Comparison of ENCODE assay signal across 8 mouse cellular contexts in genomic region chr11:34031015-34031805, GRCm38 (mm10). TPM values are rescaled to one million over a fixed set of nuclear protein-coding genes. Genes with fewer than 3 reads are reported as not detected.
DNase-seq lines count a peak whose midpoint lies in the region; ATAC-seq and TF ChIP-seq lines count a peak whose summit lies in the region.

No protein-coding gene starts in this region.

- DNase-seq in gastrocnemius, adult 18-20 months (ENCODE audit: low spot score), result peak; percentile 11
- DNase-seq in gastrocnemius, postnatal 36 days, result no peak
- DNase-seq in T-cell, adult 2 months (ENCODE audit: low spot score), result peak; percentile 60
- peak; percentile 34 for DNase-seq in liver, embryonic 11.5 days (ENCODE audit: low spot score)
- peak in 1 of 2 experiments; percentile 50 for DNase-seq in spleen, adult 2 months (ENCODE audit: low read depth in 1 of 2, low spot score in 2 of 2)
- DNase-seq in limb, embryonic 10.5 days (ENCODE audit: low spot score), result no peak
- DNase-seq in left cerebral cortex, postnatal 36 days (ENCODE audit: low spot score in 2 of 2), result no peak

- no peaks in the 10 kb centered on the region for H3K36me3 ChIP-seq in liver, embryonic 11.5 days (ENCODE audit: control insufficient read depth, insufficient read depth, low read length)
- no peaks in the 10 kb centered on the region for H3K36me3 ChIP-seq in spleen, adult 2 months (ENCODE audit: control insufficient read depth, insufficient read depth, low read length)
- no peaks in the 10 kb centered on the region for H3K36me3 ChIP-seq in limb, embryonic 10.5 days

- peaks cover 5% of the 10 kb centered on the region; the same call in 1 of the 2 replicates for H3K4me1 ChIP-seq in liver, embryonic 11.5 days (replicated peaks; ENCODE audit: control insufficient read depth, insufficient read depth, low read length)
- H3K4me1 ChIP-seq in spleen, adult 2 months (ENCODE audit: control insufficient read depth, insufficient read depth, insufficient read length), result peaks cover 17% of the 10 kb centered on the region; the same call in 1 of the 2 replicates
- H3K4me1 ChIP-seq in limb, embryonic 10.5 days, result peaks cover 10% of the 10 kb centered on the region

- 31% methylated on average over 8 of the region's 8 CpGs for WGBS in liver, embryonic 11.5 days
- 15% methylated on average over 8 of the region's 8 CpGs for WGBS in spleen, adult 2 months
- 74% methylated on average over 8 of the region's 8 CpGs for WGBS in limb, embryonic 10.5 days

- no peaks in the 10 kb centered on the region for H3K27me3 ChIP-seq in liver, embryonic 11.5 days (replicated peaks; ENCODE audit: control insufficient read depth, insufficient read depth, low read length)
- H3K27me3 ChIP-seq in spleen, adult 2 months (ENCODE audit: control insufficient read depth, insufficient read depth, low read length), result no peaks in the 10 kb centered on the region
- no peaks in the 10 kb centered on the region for H3K27me3 ChIP-seq in limb, embryonic 10.5 days (ENCODE audit: low read depth, poor library complexity, severe bottlenecking)

- H3K9me3 ChIP-seq in liver, embryonic 11.5 days (ENCODE audit: control insufficient read depth, low read length), result no peaks in the 10 kb centered on the region
- no peaks in the 10 kb centered on the region for H3K9me3 ChIP-seq in limb, embryonic 10.5 days (replicated peaks)

- no peak overlapping the region for H3K27ac ChIP-seq in liver, embryonic 11.5 days (ENCODE audit: low read depth, low read length)
- peak overlapping the region; percentile 57 for H3K27ac ChIP-seq in spleen, adult 2 months (ENCODE audit: insufficient read depth, low read length)
- no peak overlapping the region for H3K27ac ChIP-seq in limb, embryonic 10.5 days

- no peak overlapping the region for H3K4me3 ChIP-seq in liver, embryonic 11.5 days (ENCODE audit: low read depth, low read length)
- H3K4me3 ChIP-seq in spleen, adult 2 months (ENCODE audit: extremely low read depth, insufficient read depth, insufficient read length), result peak overlapping the region; percentile 9; the same call in 1 of the 2 replicates
- no peak overlapping the region for H3K4me3 ChIP-seq in limb, embryonic 10.5 days

- no peak for TF ChIP-seq CTCF in spleen, adult 2 months (IDR thresholded peaks at IDR 0.05; ENCODE audit: extremely low read depth, insufficient read depth, insufficient read length, insufficient replicate concordance)

- ATAC-seq in liver, embryonic 11.5 days (replicated peaks; ENCODE audit: low FRiP score), result peak; percentile 80
- no peak for ATAC-seq in erythroid progenitor cell, adult 5-6 weeks (replicated peaks; ENCODE audit: low FRiP score, poor library complexity, severe bottlenecking)

- H3K9ac ChIP-seq in liver, embryonic 11.5 days (ENCODE audit: low read depth, low read length), result no peak overlapping the region

- intact Hi-C loops in gastrocnemius, postnatal 36 days (cut with DNase I), result no loop called here
- intact Hi-C loops in left cerebral cortex, postnatal 36 days (cut with DNase I), result no loop called here

- TF ChIP-seq POLR2A in spleen, adult 2 months (IDR thresholded peaks at IDR 0.05; ENCODE audit: low read depth, low read length), result no peak; the same call in 1 of the 2 replicates

- H3K4me2 ChIP-seq in liver, embryonic 11.5 days, result peak overlapping the region; percentile 53

RNA-seq across cellular contexts. Expression of gene Lcp2, which starts 15.5 kb away (rescaled TPM):
- total RNA-seq in gastrocnemius, adult 18-20 months (2021), result under 1 TPM; 0.43 to 0.64 TPM
- total RNA-seq in gastrocnemius, postnatal 36 days (2021), result 1 to 10 TPM; 1.3 TPM
- 13.3 and 16.0 TPM in 2 replicates for polyA plus RNA-seq in liver, embryonic 11.5 days (2014; fragmentation: Nextera tagmentation; extraction: Ambion mirVana)
- polyA plus RNA-seq in spleen, adult 2 months (2012; rRNA removed), result 34.0 and 34.2 TPM in 2 replicates
- total RNA-seq in erythroid progenitor cell, adult 5-6 weeks (2015; ENCODE audit: low replicate concordance), result 40.0 and 41.9 TPM in 2 replicates
- total RNA-seq in erythroid progenitor cell, adult 5-6 weeks (2017; ENCODE audit: low replicate concordance), result 8.9 and 16.0 TPM in 2 replicates
- 1.0 and 1.2 TPM in 2 replicates for polyA plus RNA-seq in limb, embryonic 10.5 days (2016; fragmentation: Nextera tagmentation; extraction: Ambion mirVana)
- 1 to 10 TPM; 2.4 to 3.5 TPM for total RNA-seq in left cerebral cortex, postnatal 36 days (2021)

RNA-seq across cellular contexts. Expression of gene Kcnip1, which starts 38.3 kb away (rescaled TPM):
- total RNA-seq in gastrocnemius, adult 18-20 months (2021), result under 1 TPM in 1 of 2 experiments, not detected in 1; 0.12 TPM
- not detected for total RNA-seq in gastrocnemius, postnatal 36 days (2021)
- 1.2 and 2.0 TPM in 2 replicates for polyA plus RNA-seq in liver, embryonic 11.5 days (2014; fragmentation: Nextera tagmentation; extraction: Ambion mirVana)
- polyA plus RNA-seq in spleen, adult 2 months (2012; rRNA removed), result not detected in 2 replicates
- total RNA-seq in erythroid progenitor cell, adult 5-6 weeks (2015; ENCODE audit: low replicate concordance), result not detected in 2 replicates
- not detected in 2 replicates for total RNA-seq in erythroid progenitor cell, adult 5-6 weeks (2017; ENCODE audit: low replicate concordance)
- polyA plus RNA-seq in limb, embryonic 10.5 days (2016; fragmentation: Nextera tagmentation; extraction: Ambion mirVana), result 0.74 and 0.94 TPM in 2 replicates
- 10 to 100 TPM; 28.4 to 31.4 TPM for total RNA-seq in left cerebral cortex, postnatal 36 days (2021)

Comparison
In these comparisons a context has a peak if more than half of its experiments do, and no peak if none do; other contexts are left out.
1. DNase-seq: peak in gastrocnemius, adult 18-20 months (single experiment), T-cell, adult 2 months (single experiment) and liver, embryonic 11.5 days (single experiment); none in gastrocnemius, postnatal 36 days (0 of 2), limb, embryonic 10.5 days (single experiment) and left cerebral cortex, postnatal 36 days (0 of 2).
2. RNA of gene Kcnip1, which starts 38.3 kb away (total RNA-seq): 28.4 to 31.4 TPM in left cerebral cortex, postnatal 36 days; 0.12 TPM in gastrocnemius, adult 18-20 months, not detected in gastrocnemius, postnatal 36 days and not detected in erythroid progenitor cell, adult 5-6 weeks; every median in the first group is over 10 times any median in the second.